Mouse (Mus musculus) heart, postnatal 25 days (tissue): Measurements from ENCODE around the gene Ric1. TPM values are rescaled to one million over a fixed set of nuclear protein-coding genes. Genes with fewer than 3 reads are reported as not detected.
"Not testable (repeated sequence)": the region's sequence is repeated elsewhere in the genome, so short reads cannot be mapped to it uniquely, and the experiment has no call there.

Source experiments
- DNase-seq: peaks from one replicate; pipeline ENCODE4 v3.0.0; 2022; ENCODE audit warnings: low spot score
- intact Hi-C: fragments of 180-260 bp; cut with DNase I; formaldehyde crosslinking; loops from one replicate; pipeline ENCODE4 v1.15.1; 2025
- total RNA-seq, 2 experiments: library from RNA; stranded (reverse); gene quantifications; 2 replicates each; pipeline ENCODE4 v1.2.3; 2021

Ric1 gene
- total RNA-seq, 2 experiments from 2014 or later = 20.0 to 23.8 TPM

- intact Hi-C loops = loop anchor here (2.0 to 10.0 kb wide), 2 partner anchors 40 to 282 kb away; partner anchors contain the start of gene 9930021J03Rik
- DNase-seq = no peak
Measured at GRCm38 (mm10) chr19:29522445-29523229, 555 bp downstream of the Ric1 start.

- intact Hi-C loops = loop anchor here (2.0 to 10.0 kb wide), 2 partner anchors 40 to 282 kb away; partner anchors contain the start of gene 9930021J03Rik
- DNase-seq = no peak
Measured at GRCm38 (mm10) chr19:29523230-29523582, 1.1 kb downstream of the Ric1 start.

GRCm38 (mm10) chr19:29523701-29524100 is 1.6 kb downstream of the Ric1 start:
- intact Hi-C loops = loop anchor here (2.0 to 10.0 kb wide), 2 partner anchors 39 to 281 kb away; partner anchors contain the start of gene 9930021J03Rik
- no peak for DNase-seq

GRCm38 (mm10) chr19:29524614-29525013 is 2.5 kb downstream of the Ric1 start:
- no peak for DNase-seq
- intact Hi-C loops = loop anchor here (10.0 kb wide), 1 partner anchor 280 kb away; the partner anchor contains the start of gene 9930021J03Rik

- DNase-seq = not testable (repeated sequence)
- intact Hi-C loops = loop anchor here (10.0 kb wide), 1 partner anchor 279 kb away; the partner anchor contains the start of gene 9930021J03Rik
Measured at GRCm38 (mm10) chr19:29525588-29525987, 3.5 kb downstream of the Ric1 start.

GRCm38 (mm10) chr19:29526837-29527236 is 4.8 kb downstream of the Ric1 start:
- DNase-seq = no peak
- intact Hi-C loops = loop anchor here (10.0 kb wide), 1 partner anchor 278 kb away; the partner anchor contains the start of gene 9930021J03Rik

- intact Hi-C loops = loop anchor here (10.0 kb wide), 1 partner anchor 278 kb away; the partner anchor contains the start of gene 9930021J03Rik
- DNase-seq = no peak
Measured at GRCm38 (mm10) chr19:29527299-29527698, 5.2 kb downstream of the Ric1 start.

- DNase-seq = no peak
- intact Hi-C loops = loop anchor here (10.0 kb wide), 1 partner anchor 276 kb away; the partner anchor contains the start of gene 9930021J03Rik
Measured at GRCm38 (mm10) chr19:29528568-29528967, 6.5 kb downstream of the Ric1 start.

GRCm38 (mm10) chr19:29534030-29534429 is 11.9 kb downstream of the Ric1 start:
- no peak for DNase-seq
- intact Hi-C loops = no loop called here

- no peak for DNase-seq
- intact Hi-C loops = no loop called here
Measured at GRCm38 (mm10) chr19:29542256-29542970, 20.3 kb downstream of the Ric1 start.

GRCm38 (mm10) chr19:29544026-29544425 is 21.9 kb downstream of the Ric1 start:
- no peak for DNase-seq
- intact Hi-C loops = no loop called here

- intact Hi-C loops = no loop called here
- DNase-seq = no peak
Measured at GRCm38 (mm10) chr19:29550618-29551017, 28.5 kb downstream of the Ric1 start.

- intact Hi-C loops = no loop called here
- no peak for DNase-seq
Measured at GRCm38 (mm10) chr19:29551128-29551527, 29.0 kb downstream of the Ric1 start.

GRCm38 (mm10) chr19:29551980-29552379 is 29.9 kb downstream of the Ric1 start:
- DNase-seq, intact Hi-C loops: not testable (repeated sequence)

GRCm38 (mm10) chr19:29557171-29557845 is 35.2 kb downstream of the Ric1 start:
- intact Hi-C loops, DNase-seq: not testable (repeated sequence)

GRCm38 (mm10) chr19:29562166-29562565 is 40.1 kb downstream of the Ric1 start:
- no peak for DNase-seq
- intact Hi-C loops = loop anchor here (1.0 to 10.0 kb wide), 6 partner anchors 39 to 497 kb away; partner anchors contain the start of gene Ric1

- intact Hi-C loops = loop anchor here (1.0 to 10.0 kb wide), 6 partner anchors 40 to 498 kb away; partner anchors contain the start of gene Ric1
- DNase-seq = no peak
Measured at GRCm38 (mm10) chr19:29562603-29563002, 40.5 kb downstream of the Ric1 start.

GRCm38 (mm10) chr19:29563258-29563779 is 41.2 kb downstream of the Ric1 start:
- intact Hi-C loops = loop anchor here (2.0 to 10.0 kb wide), 5 partner anchors 41 to 499 kb away; partner anchors contain the start of gene Ric1
- DNase-seq = no peak

GRCm38 (mm10) chr19:29566512-29566911 is 44.4 kb downstream of the Ric1 start:
- intact Hi-C loops = loop anchor here (10.0 kb wide), 1 partner anchor 502 kb away; no protein-coding TSS in a partner anchor
- DNase-seq = no peak
